Mouse (Mus musculus) hindbrain, embryonic 12.5 days (tissue): ENCODE measurements around the gene Tcea2. TPM values are rescaled to one million over a fixed set of nuclear protein-coding genes. Genes with fewer than 3 reads are reported as not detected.

Experiments
- ATAC-seq: fragments of 200-750 bp; cut with Nextera tagmentation; 2 replicates; pipeline ENCODE4 v1.8.0; 2017; ENCODE audit warnings: moderate TSS enrichment; ENCODE audit not compliant: low FRiP score
- H3K27ac ChIP-seq: fragments of 300-500 bp; sonication (generic); 2 replicates; pipeline ENCODE4 v1.5.1; 2016; ENCODE audit warnings: mild to moderate bottlenecking
- H3K27me3 ChIP-seq: fragments of 300-500 bp; sonication (generic); 2 replicates; pipeline ENCODE4 v1.6.1; 2016; ENCODE audit warnings: mild to moderate bottlenecking
- H3K36me3 ChIP-seq: fragments of 300-500 bp; sonication (generic); 2 replicates; pipeline ENCODE4 v1.6.1; 2016; ENCODE audit warnings: mild to moderate bottlenecking
- H3K4me1 ChIP-seq: fragments of 300-500 bp; sonication (generic); 2 replicates; pipeline ENCODE4 v1.6.1; 2016
- H3K4me2 ChIP-seq: fragments of 300-500 bp; sonication (generic); replicated peaks from 2 replicates; pipeline ENCODE4 v1.6.1; 2016; ENCODE audit warnings: mild to moderate bottlenecking
- H3K4me3 ChIP-seq: fragments of 300-500 bp; sonication (generic); 2 replicates; pipeline ENCODE4 v1.5.1; 2016; ENCODE audit warnings: mild to moderate bottlenecking
- H3K9ac ChIP-seq: fragments of 300-500 bp; sonication (generic); 2 replicates; pipeline ENCODE4 v1.6.1; 2016; ENCODE audit warnings: mild to moderate bottlenecking, moderate library complexity
- H3K9me3 ChIP-seq: fragments of 300-500 bp; sonication (generic); replicated peaks from 2 replicates; pipeline ENCODE4 v1.6.1; 2016; ENCODE audit warnings: mild to moderate bottlenecking
- WGBS: fragments of 180-500 bp; shearing (Covaris S2); methylation state at CpG from one replicate; pipeline ENCODE4 v1.1.7; 2016; 5-methylcytosine and 5-hydroxymethylcytosine counted together
- polyA plus RNA-seq: library from polyadenylated mRNA; unstranded; fragments of >200 nt; fragmentation: Nextera tagmentation; extraction: Ambion mirVana; gene quantifications from 2 replicates; pipeline ENCODE4 v1.2.1, GENCODE M21; 2016

The Tcea2 gene
- polyA plus RNA-seq, 1 experiment from 2014 or later, result 27.7 TPM

DNA sequence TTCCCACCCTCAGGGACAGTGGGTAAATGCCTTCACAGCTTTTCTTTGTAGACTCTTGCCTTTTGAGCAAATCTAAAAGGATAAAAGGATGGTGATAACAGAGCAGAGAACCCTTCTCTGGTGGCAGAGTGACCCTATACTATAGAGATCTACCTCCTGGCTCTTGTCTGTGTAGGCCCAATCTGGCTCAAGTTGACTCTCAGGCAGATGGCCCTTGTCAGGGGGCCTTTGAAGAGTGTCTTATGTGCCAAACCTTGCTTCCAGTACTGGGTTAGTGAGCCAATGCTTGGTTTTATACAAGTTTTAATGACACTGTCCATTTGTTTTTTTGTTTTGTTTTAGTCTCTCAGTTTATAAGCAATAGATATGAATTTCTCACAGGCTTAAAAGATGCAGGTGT is 41.1 kb downstream of the Tcea2 start:
- Histone ChIP-seq H3K4me2 (no peak overlapping the region), H3K27ac (no peak overlapping the region), H3K4me3 (no peak overlapping the region), H3K9me3 (no peaks in the 10 kb centered on the region), H3K27me3 (no peaks in the 10 kb centered on the region), H3K4me1 (peaks cover 6% of the 10 kb centered on the region; the same call in 1 of the 2 replicates), H3K36me3 (peaks cover 19% of the 10 kb centered on the region), H3K9ac (no peak overlapping the region)
- no peak for ATAC-seq

DNA sequence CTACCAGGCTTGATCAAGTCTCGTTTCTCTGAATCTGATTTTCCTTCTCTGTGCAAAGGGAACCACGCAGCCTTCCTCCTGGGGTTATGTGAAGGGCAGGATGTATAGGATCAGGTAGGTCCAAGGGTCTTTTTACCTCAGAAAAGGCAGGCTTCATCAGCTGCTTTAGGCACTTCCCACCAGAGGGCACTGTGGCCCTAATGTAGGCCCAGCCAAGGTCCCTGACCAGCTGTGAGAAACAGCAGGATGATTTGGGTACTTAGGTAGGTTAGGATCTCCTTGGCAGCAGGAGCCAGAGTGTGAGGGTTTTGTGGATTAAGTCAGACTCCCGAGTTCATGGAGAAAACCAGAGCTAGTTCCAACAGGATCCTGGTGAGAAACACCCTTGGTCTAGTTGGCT is 42.1 kb downstream of the Tcea2 start:
- Histone ChIP-seq H3K4me1 (no peaks in the 10 kb centered on the region), H3K9ac (no peak overlapping the region), H3K27me3 (no peaks in the 10 kb centered on the region), H3K9me3 (no peaks in the 10 kb centered on the region), H3K4me3 (no peak overlapping the region), H3K27ac (0 out of 2 replicates have a peak overlapping the region, but pooled peaks have one; percentile 4), H3K4me2 (no peak overlapping the region), H3K36me3 (peaks cover 19% of the 10 kb centered on the region)
- WGBS, result 14% methylated on average over 3 of the region's 3 CpGs
- ATAC-seq, result peak; percentile 66; the same call in 1 of the 2 replicates

DNA sequence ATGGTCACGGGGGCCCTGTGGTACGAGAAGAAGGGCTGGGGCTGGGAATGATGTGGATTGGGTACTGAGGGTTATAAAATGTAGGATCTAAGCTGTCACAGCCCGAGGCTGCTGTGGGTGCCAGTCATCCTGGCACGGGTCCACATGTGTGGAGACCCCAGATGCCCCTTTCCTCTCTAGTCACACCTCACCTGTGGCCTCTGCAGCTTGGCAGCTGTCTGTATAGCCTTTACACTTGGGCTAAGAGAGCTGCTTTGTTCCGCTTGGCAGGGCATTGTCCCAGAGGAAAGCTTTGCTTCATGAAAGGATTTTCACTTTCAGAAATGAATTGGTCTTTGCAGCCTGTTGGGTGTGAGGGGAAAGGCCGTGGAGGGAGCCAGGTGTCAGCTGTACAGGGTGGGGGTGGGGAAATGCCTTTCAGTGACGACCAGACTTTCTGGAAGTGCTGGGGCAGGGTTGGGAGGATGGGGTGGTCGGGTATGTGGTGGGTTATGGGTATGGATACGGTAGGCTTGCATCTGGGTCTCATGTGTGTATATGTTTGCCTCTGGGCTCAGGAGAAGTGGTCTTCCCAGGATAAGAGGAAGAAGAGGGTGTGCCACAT is 47.7 kb downstream of the Tcea2 start:
- Histone ChIP-seq H3K36me3 (0 out of 2 replicates have a peak, but pooled peaks cover 3% of the 10 kb centered on the region), H3K4me1 (peaks cover 6% of the 10 kb centered on the region), H3K27ac (no peak overlapping the region), H3K9me3 (no peaks in the 10 kb centered on the region), H3K27me3 (no peaks in the 10 kb centered on the region), H3K9ac (no peak overlapping the region), H3K4me2 (no peak overlapping the region), H3K4me3 (no peak overlapping the region)
- WGBS, result 41% methylated on average over 9 of the region's 9 CpGs
- ATAC-seq, result peak; percentile 56

DNA sequence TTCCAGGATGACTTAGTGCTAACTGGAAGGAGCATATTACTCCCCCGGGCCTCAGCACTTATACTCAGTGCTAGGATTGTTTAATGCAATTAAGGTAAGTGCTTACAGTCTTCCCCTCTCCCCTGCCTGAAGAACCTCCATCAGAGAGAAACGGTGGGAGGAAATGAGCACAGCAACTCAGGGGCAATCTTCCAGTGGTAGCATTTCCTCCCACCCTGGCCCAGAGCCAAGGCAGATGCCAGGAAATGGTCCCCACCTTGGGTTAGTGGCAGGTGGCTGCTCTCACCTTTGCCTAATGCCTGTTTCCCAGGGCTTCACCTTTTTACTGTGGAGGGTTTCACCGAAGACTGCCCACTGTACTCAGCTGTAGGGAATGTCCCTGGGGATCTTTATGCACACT is 49.9 kb downstream of the Tcea2 start:
- no peak overlapping the region for H3K27ac ChIP-seq
- H3K4me3 ChIP-seq, result no peak overlapping the region
- 79% methylated on average over 3 of the region's 3 CpGs for WGBS
- peaks cover 6% of the 10 kb centered on the region for H3K4me1 ChIP-seq
- no peak overlapping the region for H3K9ac ChIP-seq
- no peak overlapping the region for H3K4me2 ChIP-seq
- H3K9me3 ChIP-seq, result no peaks in the 10 kb centered on the region
- ATAC-seq, result no peak
- H3K36me3 ChIP-seq, result 0 out of 2 replicates have a peak, but pooled peaks cover 3% of the 10 kb centered on the region
- H3K27me3 ChIP-seq, result no peaks in the 10 kb centered on the region

Other genes starting within 250 kb of the Tcea2 start
- gene Zbtb46, start 220.9 kb upstream of the Tcea2 start, polyA plus RNA-seq, result 22.3 and 22.7 TPM in 2 replicates
- gene Abhd16b, start 187.1 kb upstream of the Tcea2 start, polyA plus RNA-seq, result 0.12 TPM in 1 of 2 replicates, not detected in the other
- 120 and 121 TPM in 2 replicates for gene Tpd52l2, start 183.2 kb upstream of the Tcea2 start, polyA plus RNA-seq
- gene Dnajc5, start 159.8 kb upstream of the Tcea2 start, polyA plus RNA-seq, result 148 and 150 TPM in 2 replicates
- gene Uckl1, start 95.4 kb upstream of the Tcea2 start, polyA plus RNA-seq, result 64.2 and 66.3 TPM in 2 replicates
- gene Prpf6, start 88.4 kb upstream of the Tcea2 start, polyA plus RNA-seq, result 72.0 and 72.4 TPM in 2 replicates
- 91.0 and 97.7 TPM in 2 replicates for gene Zfp512b, start 87.5 kb upstream of the Tcea2 start, polyA plus RNA-seq
- 97.4 and 101 TPM in 2 replicates for gene Samd10, start 81.1 kb upstream of the Tcea2 start, polyA plus RNA-seq
- gene Gm29797, start 23.3 kb upstream of the Tcea2 start, polyA plus RNA-seq, result 0.30 and 0.43 TPM in 2 replicates
- gene Sox18, start 8.7 kb upstream of the Tcea2 start, polyA plus RNA-seq, result 21.4 and 22.0 TPM in 2 replicates
- gene Rgs19, start 13.7 kb downstream of the Tcea2 start, polyA plus RNA-seq, result 49.4 and 54.4 TPM in 2 replicates
- not detected in 2 replicates for gene Lkaaear1, start 18.1 kb downstream of the Tcea2 start, polyA plus RNA-seq
- 42.7 and 43.2 TPM in 2 replicates for gene Oprl1, start 34.7 kb downstream of the Tcea2 start, polyA plus RNA-seq
- gene Myt1, start 83.0 kb downstream of the Tcea2 start, polyA plus RNA-seq, result 57.8 and 62.1 TPM in 2 replicates
- 39.6 and 41.2 TPM in 2 replicates for gene Pcmtd2, start 157.5 kb downstream of the Tcea2 start, polyA plus RNA-seq
- gene Polr3k, start 184.0 kb downstream of the Tcea2 start, polyA plus RNA-seq, result 86.2 and 92.4 TPM in 2 replicates